Mouse (Mus musculus): Measurements from ENCODE around the gene Rhbg. TPM values are rescaled to one million over a fixed set of nuclear protein-coding genes. Genes with fewer than 3 reads are reported as not detected.

Rhbg gene
- total and polyA plus RNA-seq, 3 experiments, result not detected

DNA sequence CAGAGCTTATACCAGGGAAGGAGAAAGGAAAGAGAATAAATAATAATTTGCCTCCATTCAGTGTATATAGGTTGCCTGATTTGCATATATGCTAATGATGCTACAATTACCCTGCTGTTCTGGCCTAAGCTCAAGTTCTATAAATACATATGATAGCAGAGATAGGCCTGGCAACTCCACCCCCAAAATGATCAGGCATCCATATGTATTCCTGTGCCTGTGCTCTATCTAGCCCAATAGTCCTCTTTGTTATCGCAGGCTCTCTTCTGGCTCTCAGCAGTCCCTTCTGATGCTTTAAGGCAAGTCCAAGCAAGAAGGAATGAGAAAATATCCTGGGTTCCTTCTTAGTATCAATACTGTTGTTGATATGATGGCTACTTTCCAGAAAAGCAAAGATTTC lies 49.8 kb downstream of the Rhbg start:
- Histone ChIP-seq H3K79me2 (ENCODE audit: control insufficient read depth, insufficient read depth, low read length, poor library complexity) (no peaks in the 10 kb centered on the region), H3K9me3 (replicated peaks; ENCODE audit: insufficient read depth, low read length) (no peaks in the 10 kb centered on the region), H3K27me3 (ENCODE audit: control insufficient read depth in 1 of 2, insufficient read depth in 2 of 2, low read length in 2 of 2) (peaks cover 3 to 18% of the 10 kb centered on the region in 2 experiments), H3K4me3 (ENCODE audit: control insufficient read depth in 1 of 2, insufficient read depth in 1 of 2, low read depth in 2 of 2, low read length in 2 of 2) (no peak overlapping the region), H3K27ac (ENCODE audit: control insufficient read depth, low read depth, low read length) (no peak overlapping the region), H3K36me3 (ENCODE audit: control insufficient read depth in 1 of 2, insufficient read depth in 2 of 2, low read length in 2 of 2) (no peaks in the 10 kb centered on the region; a peak in 1 of 4 replicates), H3K4me1 (ENCODE audit: control insufficient read depth in 1 of 2, insufficient read depth in 2 of 2, low read length in 2 of 2) (peaks cover 0 to 3% of the 10 kb centered on the region in 2 experiments; a peak in 3 of 4 replicates), H3K9ac (ENCODE audit: control insufficient read depth, low read depth, low read length, poor library complexity, severe bottlenecking) (no peak overlapping the region)
- TF ChIP-seq ZNF384 (IDR thresholded peaks at IDR 0.05; ENCODE audit: low read depth, low read length) (no peak), MAX (IDR thresholded peaks at IDR 0.05; ENCODE audit: low read length) (no peak), MYB (IDR thresholded peaks at IDR 0.05; ENCODE audit: low read depth, low read length) (no peak), TCF12 (IDR thresholded peaks at IDR 0.05; ENCODE audit: low read depth, low read length) (no peak), JUND (IDR thresholded peaks at IDR 0.05; ENCODE audit: low read depth, low read length) (no peak), MXI1 (IDR thresholded peaks at IDR 0.05; ENCODE audit: low read depth, low read length) (no peak), KAT2A (conservative IDR thresholded peaks at IDR 0.05; ENCODE audit: low read depth, low read length) (no peak), ZKSCAN1 (IDR thresholded peaks at IDR 0.05; ENCODE audit: low read depth, low read length) (no peak), ELF1 (IDR thresholded peaks at IDR 0.05; ENCODE audit: low read depth, low read length) (no peak), ZC3H11A (IDR thresholded peaks at IDR 0.05; ENCODE audit: low read depth, low read length) (no peak), POLR2AphosphoS5 (IDR thresholded peaks at IDR 0.05; ENCODE audit: borderline replicate concordance, low read depth, low read length) (no peak), SMC3 (IDR thresholded peaks at IDR 0.05; ENCODE audit: low read depth, low read length) (no peak), POLR2A (IDR thresholded peaks at IDR 0.05; ENCODE audit: control insufficient read depth in 1 of 2, insufficient read depth in 1 of 2, low read depth in 1 of 2, low read length in 2 of 2, poor library complexity in 1 of 2) (no peak), POLR2AphosphoS2 (IDR thresholded peaks at IDR 0.05; ENCODE audit: low read length) (no peak), UBTF (IDR thresholded peaks at IDR 0.05; ENCODE audit: borderline replicate concordance, insufficient read depth, low read depth, low read length) (no peak), BHLHE40 (IDR thresholded peaks at IDR 0.05; ENCODE audit: borderline replicate concordance, low read depth, low read length) (no peak)
- no peak for DNase-seq (ENCODE audit: low read depth, low spot score)

DNA sequence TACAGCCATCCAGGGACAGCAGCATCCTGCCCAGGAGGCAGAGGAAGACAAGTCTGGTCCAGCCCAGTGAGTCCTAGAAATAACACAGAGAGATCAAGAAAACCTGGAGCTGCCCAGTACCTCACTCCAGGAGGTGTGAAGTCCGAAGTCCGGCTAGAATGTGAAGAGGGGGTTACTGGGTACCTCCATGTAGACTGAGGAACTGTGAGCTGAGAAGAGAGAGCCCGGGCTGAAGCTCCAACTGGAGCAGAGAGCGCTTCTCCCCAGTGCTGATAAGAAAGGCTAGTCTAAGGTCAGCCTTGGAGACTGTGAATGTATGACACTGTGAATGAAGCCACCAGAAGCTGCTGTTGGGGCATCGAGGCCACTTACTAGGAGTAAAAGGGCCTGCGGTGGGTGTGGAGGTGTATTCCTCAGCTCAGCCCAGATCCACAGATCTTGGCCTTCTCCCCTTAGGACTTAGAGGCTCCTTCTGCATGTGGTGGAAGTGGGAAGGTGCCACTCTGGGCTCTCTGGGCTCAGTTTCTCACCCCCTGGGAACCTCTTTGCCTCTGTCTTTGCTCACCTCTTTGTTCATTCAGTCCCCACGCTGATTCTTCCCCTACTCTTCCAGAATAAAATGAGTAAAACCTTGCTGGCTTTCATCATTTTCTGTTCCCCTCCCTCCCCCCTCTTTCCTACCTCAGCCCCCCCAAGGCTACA lies 50.4 kb downstream of the Rhbg start:
- DNase-seq (ENCODE audit: low read depth, low spot score), result peak; percentile 17
- Histone ChIP-seq H3K4me1 (ENCODE audit: control insufficient read depth in 1 of 2, insufficient read depth in 2 of 2, low read length in 2 of 2) (peaks cover 0 to 3% of the 10 kb centered on the region in 2 experiments; a peak in 3 of 4 replicates), H3K36me3 (ENCODE audit: control insufficient read depth in 1 of 2, insufficient read depth in 2 of 2, low read length in 2 of 2) (no peaks in the 10 kb centered on the region; a peak in 1 of 4 replicates), H3K9ac (ENCODE audit: control insufficient read depth, low read depth, low read length, poor library complexity, severe bottlenecking) (no peak overlapping the region), H3K27ac (ENCODE audit: control insufficient read depth, low read depth, low read length) (no peak overlapping the region), H3K27me3 (ENCODE audit: control insufficient read depth in 1 of 2, insufficient read depth in 2 of 2, low read length in 2 of 2) (peaks cover 3 to 18% of the 10 kb centered on the region in 2 experiments), H3K4me3 (ENCODE audit: control insufficient read depth in 1 of 2, insufficient read depth in 1 of 2, low read depth in 2 of 2, low read length in 2 of 2) (no peak overlapping the region), H3K9me3 (replicated peaks; ENCODE audit: insufficient read depth, low read length) (no peaks in the 10 kb centered on the region), H3K79me2 (ENCODE audit: control insufficient read depth, insufficient read depth, low read length, poor library complexity) (no peaks in the 10 kb centered on the region)
- TF ChIP-seq CHD1 (IDR thresholded peaks at IDR 0.05; ENCODE audit: low read depth, low read length), result no peak
- TF ChIP-seq NRF1 (IDR thresholded peaks at IDR 0.05; ENCODE audit: insufficient read depth, low read depth, low read length, poor library complexity, severe bottlenecking), result no peak
- no peak for TF ChIP-seq MAX (IDR thresholded peaks at IDR 0.05; ENCODE audit: low read length)
- TF ChIP-seq USF2 (IDR thresholded peaks at IDR 0.05; ENCODE audit: borderline replicate concordance in 1 of 2, insufficient read depth in 1 of 2, low read depth in 1 of 2, low read length in 2 of 2), result no peak
- TF ChIP-seq CTCF (IDR thresholded peaks at IDR 0.05 in 2 of 3, conservative IDR thresholded peaks at IDR 0.05 in 1 of 3; ENCODE audit: control insufficient read depth in 1 of 3, insufficient read depth in 1 of 3, low read depth in 2 of 3, low read length in 3 of 3, poor library complexity in 1 of 3, severe bottlenecking in 1 of 3), result no peak
- TF ChIP-seq ELF1 (IDR thresholded peaks at IDR 0.05; ENCODE audit: low read depth, low read length), result no peak
- TF ChIP-seq TBP (IDR thresholded peaks at IDR 0.05; ENCODE audit: low read depth, low read length), result no peak
- TF ChIP-seq GATA1 (IDR thresholded peaks at IDR 0.05; ENCODE audit: low read depth, low read length), result 0 out of 2 replicates have a peak, but pooled peaks have one; percentile 3

All from MEL (cell line).